Mouse (Mus musculus) testis, postnatal 10 days (tissue): ENCODE measurements around the gene Bco1.

Experiments used
- DNase-seq: peaks from one replicate; pipeline ENCODE4 v3.0.0; 2021; ENCODE audit warnings: low spot score

Gene Bco1

GRCm38 (mm10) chr8:117148520-117148919 is 52.9 kb downstream of the Bco1 start:
- DNase-seq = no peak

GRCm38 (mm10) chr8:117156149-117156548 is 60.5 kb downstream of the Bco1 start:
- DNase-seq = no peak

GRCm38 (mm10) chr8:117156866-117157768 is 61.5 kb downstream of the Bco1 start:
- DNase-seq = no peak

- DNase-seq = peak; percentile 98
These were observed 62.1 kb downstream of the Bco1 start for GRCm38 (mm10) chr8:117157769-117158091.

DNA sequence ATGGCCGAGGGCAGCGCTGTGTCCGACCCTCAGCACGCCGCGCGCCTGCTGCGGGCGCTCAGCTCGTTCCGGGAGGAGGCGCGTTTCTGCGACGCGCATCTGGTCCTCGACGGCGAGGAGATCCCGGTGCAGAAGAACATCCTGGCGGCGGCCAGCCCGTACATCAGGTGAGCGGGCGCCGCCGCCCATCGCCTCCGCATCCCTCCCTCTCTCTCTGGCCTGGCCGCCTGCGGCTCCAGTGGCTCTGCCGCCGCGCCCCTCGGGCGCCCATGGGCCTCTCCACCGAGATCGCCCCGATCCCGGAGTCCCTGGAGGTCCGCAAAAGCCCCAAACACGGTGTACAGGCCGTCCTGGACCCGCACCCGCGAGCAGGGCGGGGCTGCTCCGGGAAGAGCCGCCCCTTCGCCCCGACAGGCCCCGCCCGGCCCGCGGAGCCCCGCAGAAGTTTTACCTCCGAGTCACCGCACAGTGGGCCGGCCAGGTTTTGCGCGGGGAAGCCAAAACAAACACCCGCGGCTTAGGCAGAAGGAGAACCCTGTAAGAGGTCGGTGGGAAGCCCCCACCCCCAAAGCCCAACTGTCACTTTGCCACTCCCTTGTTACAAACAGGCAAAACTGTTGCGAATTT is 62.6 kb downstream of the Bco1 start, which contains the start of gene Gan:
Gene Gan, plus strand, starts transcription at position 1 of the 627 bp plus-strand sequence.
- DNase-seq = peak; percentile 67

DNA sequence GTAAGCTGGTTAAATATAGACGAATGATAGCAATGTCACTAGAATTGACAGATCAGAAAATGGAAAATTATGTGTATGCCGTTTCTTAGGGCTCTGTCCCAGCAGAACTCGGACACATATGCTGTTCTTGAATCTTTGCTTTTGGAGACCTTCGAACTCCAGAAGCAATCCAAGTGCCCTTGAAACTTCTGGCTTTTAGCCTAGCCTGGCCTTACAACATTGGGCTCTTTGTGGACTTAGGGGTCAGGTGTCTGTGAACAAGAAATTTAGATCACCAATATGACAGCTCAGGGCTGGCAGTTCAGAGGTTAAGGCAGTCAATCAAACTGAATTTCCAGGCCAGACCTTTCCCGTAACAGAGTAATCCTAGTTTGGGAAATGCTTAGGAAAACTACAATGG is 63.4 kb downstream of the Bco1 start:
- no peak for DNase-seq

DNA sequence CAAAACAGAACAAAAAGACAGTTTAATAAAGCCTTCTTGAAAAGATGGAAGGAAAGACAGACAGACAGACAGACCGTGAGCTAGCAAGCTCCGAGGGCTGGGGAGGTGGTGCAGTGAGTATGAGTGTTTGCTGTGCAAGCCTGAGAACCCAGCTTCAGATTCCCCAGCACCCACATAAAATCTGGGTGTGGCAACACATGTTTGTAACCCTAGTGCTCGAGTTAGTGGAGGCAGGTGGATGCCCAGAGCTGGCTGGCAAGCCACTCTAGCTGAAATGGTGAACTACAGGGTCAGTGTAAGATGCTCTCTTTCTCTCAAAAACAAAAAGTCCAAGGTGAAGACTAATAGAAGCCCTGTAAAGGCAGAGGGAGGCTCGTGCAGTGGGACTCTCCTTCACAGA is 69.3 kb downstream of the Bco1 start:
- no peak for DNase-seq

DNA sequence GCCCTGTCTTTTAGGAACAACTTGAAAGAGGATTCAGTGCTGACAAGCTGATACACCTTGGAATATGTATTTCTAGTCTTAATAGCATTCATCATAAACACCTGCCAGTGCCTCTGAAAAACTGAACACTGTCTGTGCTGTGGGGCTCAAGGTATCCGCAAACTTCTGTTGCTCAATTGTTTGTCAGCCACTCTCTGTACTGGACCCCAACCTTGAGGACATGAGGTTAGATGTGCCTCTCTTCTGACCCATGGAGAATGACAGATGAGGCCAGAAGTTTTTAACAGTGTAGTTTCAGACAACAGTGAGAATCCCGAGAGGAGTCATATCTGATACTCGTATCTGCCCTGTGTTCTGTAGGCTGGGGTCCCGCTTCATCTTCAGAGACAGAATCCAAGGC is 69.9 kb downstream of the Bco1 start:
- no peak for DNase-seq

DNA sequence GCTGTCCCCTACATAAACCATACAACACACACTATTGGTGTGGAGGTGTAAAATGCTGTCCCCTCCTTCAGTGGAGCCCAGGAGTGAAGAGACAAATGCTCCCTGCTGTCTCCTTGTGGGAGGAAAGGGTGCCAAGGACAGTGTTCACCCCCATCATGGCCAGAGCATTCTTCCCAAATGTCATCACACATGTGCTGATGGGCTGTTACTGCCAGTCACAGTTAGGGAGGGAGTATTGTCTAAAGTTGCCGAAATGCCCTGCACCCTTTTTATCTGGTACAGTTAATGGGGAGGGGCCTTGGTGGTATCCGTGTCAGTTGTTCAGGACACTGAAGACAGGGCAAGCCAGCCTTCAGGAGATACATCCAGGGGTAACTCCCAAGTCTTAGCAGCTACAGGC is 70.9 kb downstream of the Bco1 start:
- no peak for DNase-seq

GRCm38 (mm10) chr8:117167243-117167883 is 71.7 kb downstream of the Bco1 start:
- no peak for DNase-seq

DNA sequence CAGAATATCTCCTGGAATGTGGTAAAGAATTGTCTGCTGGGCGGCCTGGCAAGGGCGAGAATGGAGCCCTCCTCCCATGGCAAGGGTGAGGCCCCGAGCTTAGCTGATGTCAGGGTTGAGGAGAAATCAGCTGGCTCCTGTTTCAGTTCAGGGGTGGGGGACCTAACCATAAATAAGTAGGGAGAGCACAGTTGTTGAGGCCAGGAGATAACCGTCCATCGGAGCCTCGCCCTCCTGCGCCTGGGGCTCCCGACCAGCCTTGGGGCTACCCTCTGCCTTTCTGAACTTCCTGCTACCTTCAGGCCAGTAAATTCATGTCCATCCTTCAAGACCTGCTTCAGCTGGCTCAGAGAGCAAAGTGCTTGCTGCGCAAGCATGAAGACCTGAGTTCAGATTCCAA is 72.7 kb downstream of the Bco1 start:
- no peak for DNase-seq

DNA sequence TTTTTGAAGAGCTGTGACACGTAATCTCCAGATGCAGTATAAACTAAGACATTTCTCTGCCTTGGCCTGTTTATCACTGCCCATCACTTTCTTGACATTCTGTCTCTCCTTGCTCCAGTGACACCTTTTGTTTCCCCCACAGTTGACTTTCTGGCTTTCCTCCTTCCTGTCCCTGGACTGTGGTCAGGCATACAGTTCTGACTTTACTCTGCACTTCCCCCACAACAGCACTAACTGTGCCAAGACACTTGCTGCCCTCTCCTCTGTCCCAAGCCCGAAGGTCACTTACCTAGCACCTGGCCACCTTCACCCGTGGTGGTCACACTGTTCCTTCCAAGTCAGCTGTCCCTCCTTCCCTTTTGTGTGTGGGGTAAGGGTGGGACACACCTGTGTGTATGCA is 76.2 kb downstream of the Bco1 start:
- DNase-seq = no peak

GRCm38 (mm10) chr8:117172904-117173303 is 77.2 kb downstream of the Bco1 start:
- peak; percentile 65 for DNase-seq

DNA sequence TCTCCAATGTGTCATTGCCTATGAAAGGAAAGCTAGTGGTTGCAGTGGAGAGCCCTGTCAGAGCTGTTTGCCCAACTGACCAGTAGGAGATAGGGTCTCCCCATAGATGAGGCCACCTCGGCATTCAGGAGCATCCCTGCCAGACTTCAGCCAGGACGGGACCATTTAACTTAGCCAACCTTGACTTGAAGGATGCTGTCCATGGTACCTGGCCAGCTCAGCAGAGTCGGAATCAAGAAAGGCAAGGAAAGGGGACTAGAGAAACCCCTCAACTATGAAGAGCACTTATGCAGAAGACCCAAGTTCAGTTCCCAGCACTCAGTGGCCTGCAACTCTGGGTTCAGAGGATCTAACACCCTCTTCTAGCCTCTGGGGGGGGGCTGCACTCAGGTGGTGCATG is 78.0 kb downstream of the Bco1 start:
- no peak for DNase-seq

DNA sequence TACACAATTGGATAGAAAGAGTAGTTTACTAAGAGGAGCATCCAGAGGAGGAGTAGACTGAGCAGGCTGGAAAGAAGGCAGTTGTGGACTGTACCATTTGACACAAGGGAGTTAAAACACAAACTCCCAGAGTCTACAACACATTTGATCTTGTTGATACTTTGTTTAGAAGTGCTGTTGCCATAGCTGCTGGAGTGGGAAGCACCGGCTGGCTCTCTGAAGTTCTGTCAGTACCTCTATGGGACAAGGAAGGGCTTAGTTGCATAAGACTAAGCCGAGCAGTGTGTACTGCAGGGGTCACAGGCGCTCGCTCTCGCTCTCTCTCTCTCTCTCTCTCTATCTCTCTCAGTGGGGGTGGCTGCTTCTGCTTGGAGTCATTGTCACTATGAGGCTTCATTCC is 78.9 kb downstream of the Bco1 start:
- DNase-seq = no peak

- no peak for DNase-seq
These were observed 80.7 kb downstream of the Bco1 start for GRCm38 (mm10) chr8:117176308-117176707.

- DNase-seq = no peak
These were observed 81.6 kb downstream of the Bco1 start for GRCm38 (mm10) chr8:117177236-117177635.

DNA sequence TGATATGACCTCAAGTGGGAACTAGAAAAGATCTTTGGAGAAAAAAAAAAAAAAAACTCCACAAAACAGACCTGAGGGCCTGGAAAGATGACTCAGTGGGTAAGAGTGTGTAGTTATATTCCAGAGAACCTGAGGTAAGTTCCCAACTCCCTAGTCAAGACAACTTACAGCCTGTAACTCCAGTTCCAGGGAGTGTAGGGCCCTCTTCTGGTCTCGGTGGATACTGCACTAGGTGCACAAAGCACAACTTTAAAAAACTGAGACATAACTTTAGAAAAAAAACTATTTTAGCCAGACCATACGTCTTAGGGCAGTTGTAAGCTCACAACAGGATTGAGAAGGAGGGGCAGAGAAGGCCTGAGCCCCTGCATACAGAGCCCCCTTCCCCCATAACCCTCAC is 82.4 kb downstream of the Bco1 start:
- no peak for DNase-seq

GRCm38 (mm10) chr8:117178676-117179075 is 83.0 kb downstream of the Bco1 start:
- no peak for DNase-seq

DNA sequence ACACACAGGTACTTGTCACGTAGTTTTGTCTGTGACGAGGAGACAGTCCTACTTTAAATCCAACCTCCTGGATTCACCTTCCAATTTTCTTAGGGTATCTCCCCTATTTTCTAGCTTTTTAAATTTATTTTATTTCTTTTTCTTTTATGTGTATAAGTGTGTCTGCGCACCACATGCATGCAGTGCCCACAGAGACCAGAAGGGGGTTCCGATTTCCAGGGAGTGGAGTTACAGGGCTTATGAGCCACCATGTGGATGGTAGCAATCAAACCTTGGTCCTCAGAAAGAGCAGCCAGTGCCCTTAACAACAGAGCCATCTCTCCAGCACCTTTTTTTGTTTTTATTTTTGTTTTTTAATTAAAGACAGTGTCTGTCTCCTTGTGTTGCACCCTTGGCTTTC is 87.1 kb downstream of the Bco1 start:
- DNase-seq = no peak
